Mouse (Mus musculus) ZHBTc4 (cell line): ENCODE data around the gene L2hgdh.
"Not testable (repeated sequence)": the region's sequence is repeated elsewhere in the genome, so short reads cannot be mapped to it uniquely, and the experiment has no call there.

ENCODE experiments used
- DNase-seq: peaks from one replicate; pipeline ENCODE4 v3.0.0-alpha.2; 2011; ENCODE audit warnings: low read depth, low spot score

L2hgdh gene

GRCm38 (mm10) chr12:69674176-69674575, 50.5 kb downstream of the L2hgdh start:
- DNase-seq = no peak

GRCm38 (mm10) chr12:69666721-69667120, 58.0 kb downstream of the L2hgdh start:
- no peak for DNase-seq

GRCm38 (mm10) chr12:69661658-69662057, 63.0 kb downstream of the L2hgdh start:
- DNase-seq = no peak

- not testable (repeated sequence) for DNase-seq
These were observed 70.7 kb downstream of the L2hgdh start for GRCm38 (mm10) chr12:69653973-69654372.

GRCm38 (mm10) chr12:69649511-69649910, 75.2 kb downstream of the L2hgdh start:
- DNase-seq = no peak

DNA sequence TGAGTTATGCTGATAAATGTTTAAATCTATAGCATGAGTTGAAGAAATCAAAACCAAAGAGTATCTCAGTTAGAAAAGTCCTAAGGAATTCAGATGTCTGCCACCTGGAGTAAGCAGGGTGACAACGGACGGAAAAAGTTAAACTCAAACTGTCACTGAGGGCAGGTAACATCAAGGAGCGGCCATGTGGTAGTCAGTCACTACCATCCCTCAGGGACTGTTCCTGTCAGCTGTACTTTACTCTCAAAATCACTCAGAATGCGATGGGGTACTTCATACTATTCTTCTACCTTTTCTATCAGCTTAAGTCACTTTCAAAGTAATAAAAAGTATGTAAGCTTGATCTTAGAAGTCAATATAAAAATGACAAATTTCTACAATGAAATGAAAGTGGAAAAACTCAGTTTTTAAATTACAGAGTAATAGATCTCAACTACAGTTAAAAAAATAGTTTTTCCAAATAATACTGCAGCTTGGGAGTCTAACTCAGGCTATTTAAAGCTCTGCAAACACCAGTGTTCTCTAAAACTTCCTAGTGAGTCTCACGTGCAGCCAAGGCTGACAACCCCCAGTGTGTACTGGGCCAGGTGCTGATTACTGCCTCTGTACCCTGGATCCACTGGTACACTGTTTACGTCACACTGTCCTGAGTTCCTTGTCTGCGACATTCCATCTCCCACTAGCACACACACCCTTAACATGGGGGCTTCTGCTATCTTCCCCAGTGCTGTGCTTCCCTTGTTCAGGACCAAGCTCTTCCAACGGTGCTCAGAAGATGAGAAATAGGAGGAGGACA, 78.7 kb downstream of the L2hgdh start:
- no peak for DNase-seq

DNA sequence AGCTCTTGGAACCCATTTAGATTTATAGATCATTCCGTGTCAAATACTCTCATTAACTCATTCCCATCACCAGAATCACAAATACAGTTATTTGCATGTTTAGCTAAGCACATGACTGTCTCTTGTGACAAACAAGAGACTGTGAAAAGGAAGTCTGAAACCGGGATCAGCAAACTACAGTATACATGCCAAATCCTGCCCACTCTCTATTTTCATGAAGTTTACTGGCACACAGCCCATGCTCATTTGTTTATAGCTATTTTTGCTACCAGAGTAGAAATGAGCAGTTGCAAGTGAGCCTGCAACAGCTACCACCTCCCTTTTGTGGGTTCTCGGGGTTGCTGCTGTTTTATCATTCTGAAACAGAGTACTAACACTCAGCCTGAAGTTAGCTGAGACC, 79.8 kb downstream of the L2hgdh start:
- no peak for DNase-seq

DNA sequence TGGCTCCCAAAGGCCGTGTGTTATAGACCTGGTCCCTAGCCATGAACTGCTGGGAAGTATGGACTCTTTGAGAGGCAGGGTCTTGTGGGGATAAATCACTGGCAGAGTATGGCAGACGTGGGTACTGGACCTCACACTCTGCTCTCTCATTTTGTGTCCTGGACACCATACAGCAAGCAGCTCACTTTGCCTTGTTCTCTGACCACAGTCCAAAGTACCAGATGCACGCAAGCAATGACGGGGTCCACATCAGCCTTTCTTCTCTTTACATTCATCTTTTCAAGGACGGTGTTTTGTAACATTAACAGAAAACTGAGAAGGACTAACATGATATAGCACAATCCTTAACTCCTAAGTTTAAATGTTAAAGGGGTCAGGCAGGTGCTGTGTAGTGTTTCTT, 81.8 kb downstream of the L2hgdh start:
- no peak for DNase-seq
